Mouse (Mus musculus) hindbrain, embryonic 11.5 days (tissue): ENCODE measurements around the gene Insm2. TPM values are rescaled to one million over a fixed set of nuclear protein-coding genes. Genes with fewer than 3 reads are reported as not detected.
A peak's percentile ranks its signal among the peaks of the same experiment; 100 is the strongest.
"Not testable (repeated sequence)": the region's sequence is repeated elsewhere in the genome, so short reads cannot be mapped to it uniquely, and the experiment has no call there.

Experiments
- ATAC-seq: fragments of 200-750 bp; cut with Nextera tagmentation; 2 replicates; pipeline ENCODE4 v1.8.0; 2017; ENCODE audit warnings: mild to moderate bottlenecking, moderate TSS enrichment, moderate library complexity; ENCODE audit not compliant: low FRiP score
- DNase-seq: peaks from one replicate; pipeline ENCODE4 v3.0.0-alpha.2; 2015; ENCODE audit warnings: low spot score
- H3K27ac ChIP-seq: fragments of 300-500 bp; sonication (generic); 2 replicates; pipeline ENCODE4 v1.5.1; 2014; ENCODE audit warnings: mild to moderate bottlenecking, low read depth, low read length
- H3K27me3 ChIP-seq: fragments of 300-500 bp; sonication (generic); 2 replicates; pipeline ENCODE4 v1.6.1; 2014; ENCODE audit warnings: mild to moderate bottlenecking, low read length, moderate library complexity, mixed read lengths; ENCODE audit not compliant: control insufficient read depth, insufficient read depth
- H3K36me3 ChIP-seq: fragments of 300-500 bp; sonication (generic); 2 replicates; pipeline ENCODE4 v1.6.1; 2014; ENCODE audit warnings: mild to moderate bottlenecking, low read length, moderate library complexity, mixed read lengths; ENCODE audit not compliant: control insufficient read depth, insufficient read depth
- H3K4me1 ChIP-seq: fragments of 300-500 bp; sonication (generic); replicated peaks from 2 replicates; pipeline ENCODE4 v1.6.1; 2014; ENCODE audit warnings: low read length, mixed read lengths; ENCODE audit not compliant: control insufficient read depth, insufficient read depth
- H3K4me2 ChIP-seq: fragments of 300-500 bp; sonication (generic); replicated peaks from 2 replicates; pipeline ENCODE4 v1.6.1; 2014; ENCODE audit warnings: mild to moderate bottlenecking, low read depth, low read length
- H3K4me3 ChIP-seq: fragments of 300-500 bp; sonication (generic); 2 replicates; pipeline ENCODE4 v1.5.1; 2014; ENCODE audit warnings: low read depth, low read length
- H3K9ac ChIP-seq: fragments of 300-500 bp; sonication (generic); 2 replicates; pipeline ENCODE4 v1.6.1; 2014; ENCODE audit warnings: low read depth, low read length
- H3K9me3 ChIP-seq: fragments of 300-500 bp; sonication (generic); 2 replicates; pipeline ENCODE4 v1.6.1; 2016; ENCODE audit warnings: low read length; ENCODE audit not compliant: control insufficient read depth
- WGBS: fragments of 180-500 bp; shearing (Covaris S2); extraction: QIAGEN DNeasy Blood & Tissue Kit; methylation state at CpG from one replicate; pipeline ENCODE4 v1.1.7; 2014; 5-methylcytosine and 5-hydroxymethylcytosine counted together
- polyA plus RNA-seq: library from polyadenylated mRNA; unstranded; fragments of >200 nt; fragmentation: Nextera tagmentation; extraction: Ambion mirVana; gene quantifications from 2 replicates; pipeline ENCODE4 v1.2.1, GENCODE M21; 2014

The Insm2 gene
- polyA plus RNA-seq, 1 experiment from 2014 or later, result 1.5 TPM

GRCm38 (mm10) chr12:55586936-55587335 is 12.3 kb upstream of the Insm2 start:
- not testable (repeated sequence) for H3K36me3 ChIP-seq, H3K4me3 ChIP-seq, H3K27me3 ChIP-seq, DNase-seq, H3K4me1 ChIP-seq, H3K9me3 ChIP-seq, ATAC-seq, H3K4me2 ChIP-seq, H3K9ac ChIP-seq, H3K27ac ChIP-seq
- WGBS, result 61% methylated on average over 9 of the region's 9 CpGs

GRCm38 (mm10) chr12:55598537-55598886 is 715 bp upstream of the Insm2 start:
- H3K4me3 ChIP-seq, result peak overlapping the region; percentile 47
- no peaks in the 10 kb centered on the region for H3K9me3 ChIP-seq
- H3K4me1 ChIP-seq, result peaks cover 9% of the 10 kb centered on the region
- H3K27me3 ChIP-seq, result peaks cover 50% of the 10 kb centered on the region
- DNase-seq, result peak; percentile 52
- no peak overlapping the region for H3K27ac ChIP-seq
- no peak overlapping the region for H3K9ac ChIP-seq
- no peaks in the 10 kb centered on the region for H3K36me3 ChIP-seq
- peak; percentile 22 for ATAC-seq
- peak overlapping the region; percentile 92 for H3K4me2 ChIP-seq
- 5% methylated on average over 7 of the region's 7 CpGs for WGBS

GRCm38 (mm10) chr12:55599639-55600502 is 644 bp downstream of the Insm2 start:
- Histone ChIP-seq H3K4me2 (peak overlapping the region; percentile 92), H3K4me1 (peaks cover 9% of the 10 kb centered on the region), H3K36me3 (no peaks in the 10 kb centered on the region), H3K9ac (peak overlapping the region; percentile 19; the same call in 1 of the 2 replicates), H3K4me3 (peak overlapping the region; percentile 47), H3K27ac (no peak overlapping the region), H3K9me3 (no peaks in the 10 kb centered on the region), H3K27me3 (peaks cover 50% of the 10 kb centered on the region)
- peak; percentile 57 for ATAC-seq
- under 1% methylated on average over 102 of the region's 109 CpGs for WGBS
- peak; percentile 80 for DNase-seq

GRCm38 (mm10) chr12:55600503-55600994 is 1.3 kb downstream of the Insm2 start:
- H3K9ac ChIP-seq, result no peak overlapping the region
- H3K4me3 ChIP-seq, result peak overlapping the region; percentile 47
- peaks cover 9% of the 10 kb centered on the region for H3K4me1 ChIP-seq
- no peak overlapping the region for H3K27ac ChIP-seq
- H3K27me3 ChIP-seq, result peaks cover 50% of the 10 kb centered on the region
- no peaks in the 10 kb centered on the region for H3K36me3 ChIP-seq
- no peaks in the 10 kb centered on the region for H3K9me3 ChIP-seq
- peak; percentile 41 for DNase-seq
- no peak; the same call in 1 of the 2 replicates for ATAC-seq
- 2% methylated on average over 42 of the region's 42 CpGs for WGBS
- H3K4me2 ChIP-seq, result peak overlapping the region; percentile 92

GRCm38 (mm10) chr12:55604411-55604810 is 5.2 kb downstream of the Insm2 start:
- DNase-seq, result no peak
- Histone ChIP-seq H3K9me3 (no peaks in the 10 kb centered on the region), H3K27ac (no peak overlapping the region), H3K27me3 (peaks cover 25% of the 10 kb centered on the region), H3K4me3 (no peak overlapping the region), H3K9ac (no peak overlapping the region), H3K4me2 (no peak overlapping the region), H3K36me3 (no peaks in the 10 kb centered on the region), H3K4me1 (peaks cover 4% of the 10 kb centered on the region)
- no peak for ATAC-seq
- 91% methylated on average over 3 of the region's 3 CpGs for WGBS

GRCm38 (mm10) chr12:55607902-55608301 is 8.7 kb downstream of the Insm2 start:
- no peak overlapping the region for H3K9ac ChIP-seq
- DNase-seq (peak; percentile 38), ATAC-seq (peak; percentile 60; the same call in 1 of the 2 replicates)
- H3K4me2 ChIP-seq, result no peak overlapping the region
- no peaks in the 10 kb centered on the region for H3K27me3 ChIP-seq
- H3K4me3 ChIP-seq, result no peak overlapping the region
- WGBS, result 26% methylated on average over 4 of the region's 4 CpGs
- no peaks in the 10 kb centered on the region for H3K4me1 ChIP-seq
- H3K27ac ChIP-seq, result no peak overlapping the region
- no peaks in the 10 kb centered on the region for H3K9me3 ChIP-seq
- H3K36me3 ChIP-seq, result no peaks in the 10 kb centered on the region

- Histone ChIP-seq H3K9ac (no peak overlapping the region), H3K9me3 (no peaks in the 10 kb centered on the region), H3K36me3 (no peaks in the 10 kb centered on the region), H3K27me3 (no peaks in the 10 kb centered on the region), H3K27ac (no peak overlapping the region), H3K4me3 (no peak overlapping the region), H3K4me2 (no peak overlapping the region), H3K4me1 (no peaks in the 10 kb centered on the region)
- no peak for ATAC-seq
- DNase-seq, result no peak
- WGBS, result 81% methylated on average over 2 of the region's 2 CpGs
Measured at GRCm38 (mm10) chr12:55610812-55611211, 11.6 kb downstream of the Insm2 start.

- Histone ChIP-seq H3K36me3 (no peaks in the 10 kb centered on the region), H3K4me2 (no peak overlapping the region), H3K4me3 (no peak overlapping the region), H3K9me3 (no peaks in the 10 kb centered on the region), H3K27me3 (no peaks in the 10 kb centered on the region), H3K4me1 (no peaks in the 10 kb centered on the region; the same call in 1 of the 2 replicates), H3K9ac (no peak overlapping the region), H3K27ac (no peak overlapping the region)
- WGBS, result 60% methylated on average over 2 of the region's 2 CpGs
- no peak for DNase-seq
- ATAC-seq, result no peak
Measured at GRCm38 (mm10) chr12:55620321-55620720, 21.1 kb downstream of the Insm2 start.
